Mouse (Mus musculus) left cerebral cortex, adult 9 months (tissue): ENCODE results near the gene Uroc1.

Experiments used
- DNase-seq, 2 experiments: peaks; one replicate each; pipeline ENCODE4 v3.0.0; 2022; ENCODE audit warnings: low spot score in 2 of 2

Gene Uroc1

DNA sequence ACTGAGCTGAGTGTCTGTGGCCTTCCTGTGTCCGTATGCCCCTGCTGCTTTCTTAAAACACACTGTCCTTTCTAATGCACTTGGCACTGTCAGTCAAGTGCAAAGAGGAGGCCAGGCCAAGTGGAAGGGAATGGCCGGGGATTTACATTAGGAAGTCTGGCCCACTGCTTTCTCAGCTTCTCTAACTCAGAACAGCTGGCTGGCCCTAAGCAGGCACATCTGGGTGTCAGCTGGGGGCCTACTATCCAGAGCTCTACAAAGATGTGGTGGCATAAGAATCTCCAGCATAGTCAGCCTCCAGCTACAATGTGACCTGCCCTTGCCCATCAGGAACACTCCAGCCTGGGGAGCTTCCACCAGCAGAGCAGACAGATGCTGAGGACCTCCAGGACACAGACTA is 16.9 kb downstream of the Uroc1 start:
- DNase-seq = no peak

DNA sequence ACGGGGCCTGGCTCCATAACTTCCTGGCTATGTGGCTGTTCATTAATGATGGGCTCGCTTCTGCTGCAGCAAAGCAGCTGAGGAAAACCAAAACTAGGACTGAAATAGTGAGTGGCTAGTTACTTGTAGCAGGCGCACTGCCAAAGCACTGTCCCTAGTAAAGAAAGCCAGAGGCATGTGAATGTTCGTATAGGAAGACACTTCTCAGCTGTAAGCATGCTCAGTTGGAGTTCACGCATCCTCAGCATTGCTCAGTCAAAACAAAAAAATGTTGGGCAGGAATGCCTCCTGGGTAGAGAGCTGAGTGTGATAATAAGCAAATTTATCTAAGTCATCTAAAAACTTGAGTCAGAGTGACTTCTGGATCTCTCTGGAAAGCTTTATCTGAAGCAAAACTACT is 25.1 kb downstream of the Uroc1 start:
- DNase-seq = no peak

- no peak for DNase-seq
Measured at GRCm38 (mm10) chr6:90359445-90359844, 26.4 kb downstream of the Uroc1 start.

- peak in 1 of 2 experiments; percentile 20 for DNase-seq
Measured at GRCm38 (mm10) chr6:90360024-90360781, 27.1 kb downstream of the Uroc1 start.

- DNase-seq = no peak
Measured at GRCm38 (mm10) chr6:90360922-90361614, 28.0 kb downstream of the Uroc1 start.

GRCm38 (mm10) chr6:90363301-90363700 is 30.2 kb downstream of the Uroc1 start:
- DNase-seq = no peak

- peak; percentile 97 to 100 for DNase-seq
Measured at GRCm38 (mm10) chr6:90368976-90369724, 36.1 kb downstream of the Uroc1 start, which contains the start of gene Zxdc. Zxdc (plus strand) TSS chr6:90369492.

DNA sequence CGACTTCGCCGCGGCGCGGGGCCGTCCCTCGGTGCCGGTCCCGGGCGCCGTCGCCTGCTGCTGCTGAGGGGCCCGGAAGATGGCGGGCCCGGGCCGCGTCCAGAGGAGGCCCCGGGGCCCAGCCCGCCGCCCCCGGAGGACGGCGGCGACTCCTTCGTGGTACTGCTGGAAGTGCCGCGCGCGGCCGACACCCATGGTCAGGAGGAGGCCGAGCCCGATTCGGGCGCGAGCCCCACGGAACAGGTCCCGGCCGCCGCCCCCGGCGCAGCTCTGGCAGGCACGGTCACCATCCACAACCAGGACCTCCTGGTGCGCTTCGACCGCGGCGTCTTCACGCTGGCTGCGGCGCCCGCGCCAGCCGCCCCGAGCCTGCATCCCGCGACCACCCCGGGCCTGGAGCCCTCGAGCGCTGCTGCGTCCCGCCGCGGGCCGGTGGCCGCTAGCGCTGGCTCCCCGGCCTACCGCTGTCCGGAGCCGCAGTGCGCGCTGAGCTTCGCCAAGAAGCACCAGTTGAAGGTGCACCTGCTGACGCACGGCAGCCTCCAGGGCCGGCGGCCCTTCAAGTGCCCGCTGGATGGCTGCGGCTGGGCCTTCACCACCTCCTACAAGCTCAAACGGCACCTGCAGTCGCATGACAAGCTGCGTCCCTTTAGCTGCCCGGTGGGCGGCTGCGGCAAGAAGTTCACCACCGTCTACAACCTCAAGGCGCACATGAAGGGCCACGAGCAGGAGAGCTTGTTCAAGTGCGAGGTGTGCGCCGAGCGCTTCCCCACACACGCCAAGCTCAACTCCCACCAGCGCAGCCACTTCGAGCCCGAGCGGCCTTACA is 36.9 kb downstream of the Uroc1 start:
- DNase-seq = peak in 1 of 2 experiments; percentile 36

DNA sequence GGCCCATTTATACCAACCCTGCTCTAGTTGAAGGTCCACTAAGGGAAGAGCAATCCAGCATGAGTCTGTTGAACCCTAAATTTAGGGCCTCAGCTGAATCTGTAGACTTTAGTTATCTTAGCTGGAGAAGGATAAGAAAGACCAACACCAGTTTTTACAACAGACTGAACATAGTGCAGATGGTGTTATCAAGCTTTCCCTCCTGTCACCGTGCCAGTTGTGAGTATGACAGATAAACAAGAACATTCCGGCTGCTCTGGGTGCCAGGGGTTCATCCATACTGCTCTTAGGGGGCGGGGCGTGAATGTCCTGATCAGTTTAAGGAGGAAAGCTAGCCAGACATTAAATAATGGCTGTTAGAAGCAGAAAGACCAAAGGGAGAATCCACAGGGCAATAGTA is 41.6 kb downstream of the Uroc1 start:
- DNase-seq = no peak

- no peak for DNase-seq
Measured at GRCm38 (mm10) chr6:90377708-90378107, 44.6 kb downstream of the Uroc1 start.

DNA sequence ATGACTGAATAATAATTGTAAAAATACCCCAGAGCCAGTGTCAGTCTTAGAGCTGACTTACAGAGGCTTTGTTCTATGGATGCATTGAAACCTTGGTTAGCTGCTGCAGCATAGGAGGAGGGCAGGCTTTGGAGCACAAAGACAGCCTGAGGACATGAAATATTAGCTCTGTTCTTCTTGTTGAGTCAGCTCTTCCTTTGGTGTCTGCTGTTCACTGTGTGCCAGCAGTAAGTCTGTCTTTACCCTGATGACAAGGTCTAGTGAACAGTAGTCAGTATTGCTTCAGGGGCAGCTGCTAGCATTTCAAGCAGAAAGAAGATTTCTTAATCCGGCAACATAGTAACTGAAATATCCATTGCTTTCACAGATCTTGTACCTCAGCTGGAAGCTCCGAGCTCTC is 48.4 kb downstream of the Uroc1 start:
- DNase-seq = no peak

DNA sequence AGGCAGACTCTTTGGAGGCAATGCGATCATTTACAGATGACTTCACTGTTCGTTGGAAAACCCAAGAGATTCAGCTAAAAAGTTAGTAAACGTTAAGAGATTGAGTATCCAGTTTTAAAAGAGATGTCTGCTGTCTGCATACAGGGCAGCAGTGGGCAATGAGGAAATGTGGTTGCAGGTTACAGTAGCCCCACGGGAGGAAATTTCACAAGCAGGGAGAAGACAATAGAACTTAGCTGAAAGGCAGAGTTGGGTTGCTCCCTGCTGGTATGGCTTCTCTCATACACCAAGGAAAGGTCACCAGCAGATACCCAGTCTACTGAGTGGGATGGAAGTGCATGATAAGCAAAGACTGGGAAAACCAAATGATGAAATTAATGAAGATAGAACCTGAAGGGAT is 57.5 kb downstream of the Uroc1 start:
- no peak for DNase-seq

DNA sequence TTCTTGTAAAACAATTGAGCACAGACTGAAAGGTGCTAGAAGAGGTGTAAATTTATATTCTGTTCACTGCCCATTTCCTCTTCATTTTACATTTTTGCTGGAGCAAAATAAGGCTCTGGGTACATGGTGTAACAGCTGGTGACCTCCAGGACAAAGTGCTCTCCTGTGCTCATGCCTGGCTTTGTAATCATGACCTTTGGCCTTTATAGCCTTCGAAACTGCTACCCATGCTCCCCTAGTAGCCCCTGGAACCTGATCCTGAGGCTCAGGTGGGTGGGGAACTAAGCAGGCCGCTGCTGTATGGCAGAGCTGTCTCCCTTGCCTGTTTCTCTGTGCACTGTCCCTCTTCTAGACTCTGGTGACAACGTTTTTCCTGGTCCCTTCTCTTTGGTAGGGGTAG is 60.9 kb downstream of the Uroc1 start:
- no peak for DNase-seq

- no peak for DNase-seq
Measured at GRCm38 (mm10) chr6:90395751-90396150, 62.7 kb downstream of the Uroc1 start.

GRCm38 (mm10) chr6:90397291-90397690 is 64.2 kb downstream of the Uroc1 start:
- DNase-seq = no peak

DNA sequence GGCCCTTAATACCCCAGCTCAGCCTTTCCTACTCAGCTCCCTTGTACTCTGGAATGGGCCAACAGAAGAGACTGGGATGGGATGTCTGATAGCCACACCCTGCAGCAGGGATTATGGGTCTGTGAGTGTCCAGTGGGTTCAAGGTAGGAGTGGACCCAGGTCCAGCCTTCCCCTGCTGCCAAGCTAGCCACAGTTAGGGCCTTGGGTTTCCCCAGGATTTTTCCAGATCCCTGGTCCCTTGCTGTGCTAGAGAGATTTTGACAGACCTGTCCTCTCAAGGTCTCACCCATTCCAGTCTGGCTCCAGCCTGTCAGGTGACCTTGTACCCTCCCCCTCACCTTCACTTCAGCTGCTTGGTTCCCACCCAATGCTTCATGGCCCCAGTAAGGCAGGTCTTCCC is 75.5 kb downstream of the Uroc1 start:
- DNase-seq = no peak

DNA sequence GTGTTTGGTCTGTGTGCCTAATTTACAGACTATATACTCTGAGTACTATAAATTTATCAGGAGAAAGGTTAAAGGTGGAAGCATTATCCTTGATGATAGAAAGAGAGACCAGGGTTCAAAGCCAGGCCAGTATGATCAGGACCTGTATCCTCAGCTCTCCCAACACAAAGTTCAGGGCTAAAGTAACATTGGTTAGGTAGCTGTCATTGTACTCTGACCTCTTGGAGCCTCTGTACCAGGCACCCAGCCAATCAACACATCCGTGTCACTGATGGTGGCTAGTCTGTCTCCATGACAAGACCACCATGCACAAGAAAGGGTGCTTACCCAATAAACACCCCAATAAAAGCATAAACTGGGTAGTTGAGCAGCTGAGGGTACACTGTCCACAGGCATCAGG is 77.9 kb downstream of the Uroc1 start:
- DNase-seq = no peak

DNA sequence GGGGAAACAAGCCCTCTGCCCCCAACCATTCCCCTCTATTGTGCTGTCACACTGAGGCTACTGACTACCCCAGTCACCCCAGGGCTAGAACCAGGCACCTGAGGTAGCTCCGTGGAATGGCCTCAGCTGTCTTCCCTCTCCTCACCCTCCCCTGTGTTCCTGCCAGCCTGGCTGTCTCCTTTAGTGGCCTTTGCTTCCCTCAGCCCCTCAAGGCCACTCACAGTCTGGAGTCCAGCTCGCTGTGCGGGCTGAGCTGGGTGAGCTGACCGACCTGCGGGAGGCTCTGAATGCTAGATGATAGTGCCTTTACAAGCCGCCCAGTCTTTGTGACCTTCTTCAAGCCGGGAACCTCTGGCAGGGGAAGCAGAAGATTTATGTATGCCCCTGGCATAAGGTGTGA is 78.8 kb downstream of the Uroc1 start:
- no peak for DNase-seq
